Mouse (Mus musculus) heart, embryonic 11.5 days (tissue): Measurements from ENCODE around the gene Cd247. TPM values are rescaled to one million over a fixed set of nuclear protein-coding genes. Genes with fewer than 3 reads are reported as not detected.

Experiments used
- ATAC-seq: fragments of 200-750 bp; cut with Nextera tagmentation; replicated peaks from 2 replicates; pipeline ENCODE4 v1.8.0; 2017; ENCODE audit warnings: moderate library complexity; ENCODE audit not compliant: insufficient number of reproducible peaks, low FRiP score, low TSS enrichment
- H3K27ac ChIP-seq: fragments of 300-500 bp; sonication (generic); 2 replicates; pipeline ENCODE4 v1.5.1; 2014; ENCODE audit warnings: mild to moderate bottlenecking, low read depth, low read length
- H3K27me3 ChIP-seq: fragments of 300-500 bp; sonication (generic); 2 replicates; pipeline ENCODE4 v1.6.1; 2014; ENCODE audit warnings: mild to moderate bottlenecking, low read length, mixed read lengths; ENCODE audit not compliant: control insufficient read depth, insufficient read depth
- H3K36me3 ChIP-seq: fragments of 300-500 bp; sonication (generic); 2 replicates; pipeline ENCODE4 v1.6.1; 2014; ENCODE audit warnings: mild to moderate bottlenecking, low read length, moderate library complexity, mixed read lengths; ENCODE audit not compliant: control insufficient read depth, insufficient read depth
- H3K4me1 ChIP-seq: fragments of 300-500 bp; sonication (generic); 2 replicates; pipeline ENCODE4 v1.6.1; 2014; ENCODE audit warnings: low read length; ENCODE audit not compliant: control insufficient read depth, insufficient read depth
- H3K4me2 ChIP-seq: fragments of 300-500 bp; sonication (generic); 2 replicates; pipeline ENCODE4 v1.6.1; 2014; ENCODE audit warnings: mild to moderate bottlenecking, moderate library complexity
- H3K4me3 ChIP-seq: fragments of 300-500 bp; sonication (generic); 2 replicates; pipeline ENCODE4 v1.5.1; 2014; ENCODE audit warnings: low read depth, low read length
- H3K9ac ChIP-seq: fragments of 300-500 bp; sonication (generic); 2 replicates; pipeline ENCODE4 v1.6.1; 2014; ENCODE audit warnings: mild to moderate bottlenecking, low read depth, low read length, moderate library complexity
- H3K9me3 ChIP-seq: fragments of 300-500 bp; sonication (generic); replicated peaks from 2 replicates; pipeline ENCODE4 v1.6.1; 2016; ENCODE audit warnings: low read length; ENCODE audit not compliant: control insufficient read depth
- WGBS: fragments of 180-500 bp; shearing (Covaris S2); extraction: QIAGEN DNeasy Blood & Tissue Kit; methylation state at CpG from one replicate; pipeline ENCODE4 v1.1.7; 2014; ENCODE audit not compliant: insufficient replicate concordance; 5-methylcytosine and 5-hydroxymethylcytosine counted together
- polyA plus RNA-seq: library from polyadenylated mRNA; unstranded; fragments of >200 nt; fragmentation: Nextera tagmentation; extraction: Ambion mirVana; gene quantifications from 2 replicates; pipeline ENCODE4 v1.2.1, GENCODE M21; 2014

Cd247 gene
- polyA plus RNA-seq, 1 experiment from 2014 or later, result 0.64 TPM

- ATAC-seq, result no peak
- no peak overlapping the region for H3K4me3 ChIP-seq
These were observed 78.3 kb downstream of the Cd247 start for GRCm38 (mm10) chr1:165866630-165867280.

GRCm38 (mm10) chr1:165868659-165869058, 80.2 kb downstream of the Cd247 start:
- no peaks in the 10 kb centered on the region for H3K27me3 ChIP-seq
- no peak overlapping the region for H3K27ac ChIP-seq
- no peak overlapping the region for H3K9ac ChIP-seq
- no peak for ATAC-seq
- peaks cover 6% of the 10 kb centered on the region; the same call in 1 of the 2 replicates for H3K4me1 ChIP-seq
- no peaks in the 10 kb centered on the region for H3K9me3 ChIP-seq
- no peaks in the 10 kb centered on the region for H3K36me3 ChIP-seq
- H3K4me3 ChIP-seq, result no peak overlapping the region
- WGBS, result 69% methylated on average over 8 of the region's 8 CpGs
- no peak overlapping the region for H3K4me2 ChIP-seq

More at GRCm38 (mm10) chr1:165866630-165867280, 78.3 kb downstream of the Cd247 start:
- H3K9me3 ChIP-seq, result no peaks in the 10 kb centered on the region
- H3K9ac ChIP-seq, result no peak overlapping the region
- H3K27me3 ChIP-seq, result no peaks in the 10 kb centered on the region
- H3K36me3 ChIP-seq, result no peaks in the 10 kb centered on the region
- H3K4me2 ChIP-seq, result no peak overlapping the region
- peaks cover 6% of the 10 kb centered on the region; the same call in 1 of the 2 replicates for H3K4me1 ChIP-seq
- 72% methylated on average over 5 of the region's 5 CpGs for WGBS
- no peak overlapping the region for H3K27ac ChIP-seq

- no peak overlapping the region for H3K27ac ChIP-seq
- peaks cover 2% of the 10 kb centered on the region; the same call in 1 of the 2 replicates for H3K36me3 ChIP-seq
- H3K4me1 ChIP-seq, result peaks cover 5% of the 10 kb centered on the region
- no peak overlapping the region for H3K4me2 ChIP-seq
- ATAC-seq, result no peak
- 43% methylated on average over 8 of the region's 8 CpGs for WGBS
- no peak overlapping the region for H3K9ac ChIP-seq
- no peaks in the 10 kb centered on the region for H3K27me3 ChIP-seq
- H3K4me3 ChIP-seq, result no peak overlapping the region
- H3K9me3 ChIP-seq, result no peaks in the 10 kb centered on the region
These were observed 86.2 kb downstream of the Cd247 start for GRCm38 (mm10) chr1:165874645-165875044.

GRCm38 (mm10) chr1:165875520-165876284, 87.2 kb downstream of the Cd247 start:
- Histone ChIP-seq H3K9ac (no peak overlapping the region), H3K4me3 (no peak overlapping the region), H3K27ac (no peak overlapping the region), H3K9me3 (no peaks in the 10 kb centered on the region), H3K36me3 (peaks cover 6% of the 10 kb centered on the region), H3K4me1 (peaks cover 5% of the 10 kb centered on the region), H3K27me3 (no peaks in the 10 kb centered on the region), H3K4me2 (no peak overlapping the region)
- ATAC-seq, result no peak
- 75% methylated on average over 6 of the region's 6 CpGs for WGBS

GRCm38 (mm10) chr1:165878751-165879150, 90.3 kb downstream of the Cd247 start:
- no peaks in the 10 kb centered on the region for H3K9me3 ChIP-seq
- H3K4me2 ChIP-seq, result no peak overlapping the region
- 96% methylated on average over 2 of the region's 2 CpGs for WGBS
- H3K27ac ChIP-seq, result no peak overlapping the region
- no peaks in the 10 kb centered on the region for H3K27me3 ChIP-seq
- no peak overlapping the region for H3K4me3 ChIP-seq
- peaks cover 5% of the 10 kb centered on the region for H3K4me1 ChIP-seq
- H3K36me3 ChIP-seq, result peaks cover 6% of the 10 kb centered on the region
- ATAC-seq, result no peak
- H3K9ac ChIP-seq, result no peak overlapping the region

- H3K9me3 ChIP-seq, result no peaks in the 10 kb centered on the region
- no peak for ATAC-seq
- H3K27ac ChIP-seq, result no peak overlapping the region
- H3K4me2 ChIP-seq, result no peak overlapping the region
- H3K4me1 ChIP-seq, result no peaks in the 10 kb centered on the region
- no peak overlapping the region for H3K9ac ChIP-seq
- H3K36me3 ChIP-seq, result peaks cover 4% of the 10 kb centered on the region
- WGBS, result 73% methylated on average over 8 of the region's 8 CpGs
- no peaks in the 10 kb centered on the region for H3K27me3 ChIP-seq
- H3K4me3 ChIP-seq, result no peak overlapping the region
These were observed 93.8 kb downstream of the Cd247 start for GRCm38 (mm10) chr1:165882146-165882900.

GRCm38 (mm10) chr1:165891686-165892085, 103.2 kb downstream of the Cd247 start:
- Histone ChIP-seq H3K4me2 (no peak overlapping the region), H3K27me3 (no peaks in the 10 kb centered on the region), H3K4me3 (no peak overlapping the region), H3K27ac (no peak overlapping the region), H3K4me1 (no peaks in the 10 kb centered on the region), H3K36me3 (peaks cover 15% of the 10 kb centered on the region), H3K9ac (no peak overlapping the region), H3K9me3 (no peaks in the 10 kb centered on the region)
- 89% methylated on average over 2 of the region's 2 CpGs for WGBS
- ATAC-seq, result no peak

GRCm38 (mm10) chr1:165903596-165903995, 115.1 kb downstream of the Cd247 start:
- H3K27me3 ChIP-seq, result no peaks in the 10 kb centered on the region
- WGBS, result 90% methylated on average over 1 of the region's 1 CpGs
- no peak overlapping the region for H3K4me3 ChIP-seq
- no peak overlapping the region for H3K27ac ChIP-seq
- H3K4me1 ChIP-seq, result no peaks in the 10 kb centered on the region
- peaks cover 3% of the 10 kb centered on the region; the same call in 1 of the 2 replicates for H3K36me3 ChIP-seq
- H3K4me2 ChIP-seq, result no peak overlapping the region
- H3K9ac ChIP-seq, result no peak overlapping the region
- ATAC-seq, result no peak
- no peaks in the 10 kb centered on the region for H3K9me3 ChIP-seq
